Mouse (Mus musculus) embryonic facial prominence, embryonic 15.5 days (tissue): Measurements from ENCODE around the gene Pacsin1. TPM values are rescaled to one million over a fixed set of nuclear protein-coding genes. Genes with fewer than 3 reads are reported as not detected.

Experiments
- ATAC-seq: fragments of 200-750 bp; cut with Nextera tagmentation; 2 replicates; pipeline ENCODE4 v1.8.0; 2017; ENCODE audit warnings: low read depth, moderate TSS enrichment; ENCODE audit not compliant: insufficient number of reproducible peaks, low FRiP score, low TSS enrichment
- H3K27ac ChIP-seq: fragments of 300-500 bp; sonication (generic); replicated peaks from 2 replicates; pipeline ENCODE4 v1.5.1; 2015; ENCODE audit warnings: mild to moderate bottlenecking, inconsistent platforms
- H3K27me3 ChIP-seq: fragments of 300-500 bp; sonication (generic); 2 replicates; pipeline ENCODE4 v1.6.1; 2015; ENCODE audit warnings: inconsistent platforms
- H3K36me3 ChIP-seq: fragments of 300-500 bp; sonication (generic); 2 replicates; pipeline ENCODE4 v1.6.1; 2015; ENCODE audit warnings: mild to moderate bottlenecking, inconsistent platforms
- H3K4me1 ChIP-seq: fragments of 300-500 bp; sonication (generic); 2 replicates; pipeline ENCODE4 v1.6.1; 2015; ENCODE audit warnings: inconsistent platforms
- H3K4me2 ChIP-seq: fragments of 300-500 bp; sonication (generic); replicated peaks from 2 replicates; pipeline ENCODE4 v1.6.1; 2015; ENCODE audit warnings: mild to moderate bottlenecking, inconsistent platforms
- H3K4me3 ChIP-seq: fragments of 300-500 bp; sonication (generic); replicated peaks from 2 replicates; pipeline ENCODE4 v1.5.1; 2015; ENCODE audit warnings: mild to moderate bottlenecking, inconsistent platforms
- H3K9ac ChIP-seq: fragments of 300-500 bp; sonication (generic); 2 replicates; pipeline ENCODE4 v1.6.1; 2015; ENCODE audit warnings: inconsistent platforms
- H3K9me3 ChIP-seq: fragments of 300-500 bp; sonication (generic); replicated peaks from 2 replicates; pipeline ENCODE4 v1.6.1; 2016; ENCODE audit warnings: inconsistent platforms
- WGBS: fragments of 180-500 bp; shearing (Covaris S2); methylation state at CpG from one replicate; pipeline ENCODE4 v1.1.7; 2015; 5-methylcytosine and 5-hydroxymethylcytosine counted together
- polyA plus RNA-seq: library from polyadenylated mRNA; unstranded; fragments of >200 nt; fragmentation: Nextera tagmentation; extraction: Ambion mirVana; gene quantifications from 2 replicates; pipeline ENCODE4 v1.2.1, GENCODE M21; 2015

Pacsin1 gene
- polyA plus RNA-seq, 1 experiment from 2014 or later = 5.2 TPM

DNA sequence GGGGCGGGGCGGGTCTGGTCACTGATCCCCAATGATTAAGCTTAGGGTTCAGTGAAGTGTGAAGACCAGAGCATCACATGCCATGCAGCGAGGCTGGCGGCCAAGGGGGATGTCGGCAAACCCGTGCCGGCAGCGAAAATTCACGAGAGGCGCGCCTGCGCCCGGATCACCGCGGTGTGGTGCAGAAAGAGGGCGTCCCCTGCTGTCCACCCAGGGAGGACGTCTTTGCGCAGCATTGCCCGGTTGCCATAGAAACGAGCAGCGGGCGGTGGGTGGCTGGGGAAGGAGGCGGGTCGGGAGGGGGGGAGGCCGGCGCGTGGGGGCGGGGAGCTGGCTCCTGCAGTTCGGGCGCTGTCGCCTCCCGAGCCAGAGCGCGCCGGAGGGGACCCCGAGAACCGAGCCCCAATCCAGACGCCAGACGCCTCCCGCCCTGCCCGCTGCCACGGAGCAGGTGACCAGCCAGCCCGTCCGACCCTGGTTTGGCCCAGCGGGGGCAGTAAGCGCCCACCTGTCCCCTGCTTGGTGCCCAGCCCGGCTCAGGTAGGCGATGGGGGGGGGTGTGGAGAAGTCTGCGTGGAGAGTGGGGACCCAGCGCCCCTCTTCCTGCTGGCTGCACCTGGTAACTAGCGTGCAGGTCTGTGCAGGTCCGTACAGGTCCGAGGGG lies 29.7 kb downstream of the Pacsin1 start:
- Histone ChIP-seq H3K27me3 (peaks cover 27% of the 10 kb centered on the region), H3K4me2 (peak overlapping the region; percentile 98), H3K27ac (no peak overlapping the region), H3K9ac (peak overlapping the region; percentile 31), H3K4me1 (peaks cover 24% of the 10 kb centered on the region), H3K4me3 (peak overlapping the region; percentile 48), H3K36me3 (no peaks in the 10 kb centered on the region), H3K9me3 (no peaks in the 10 kb centered on the region)
- no peak for ATAC-seq
- WGBS = 1% methylated on average over 52 of the region's 53 CpGs

DNA sequence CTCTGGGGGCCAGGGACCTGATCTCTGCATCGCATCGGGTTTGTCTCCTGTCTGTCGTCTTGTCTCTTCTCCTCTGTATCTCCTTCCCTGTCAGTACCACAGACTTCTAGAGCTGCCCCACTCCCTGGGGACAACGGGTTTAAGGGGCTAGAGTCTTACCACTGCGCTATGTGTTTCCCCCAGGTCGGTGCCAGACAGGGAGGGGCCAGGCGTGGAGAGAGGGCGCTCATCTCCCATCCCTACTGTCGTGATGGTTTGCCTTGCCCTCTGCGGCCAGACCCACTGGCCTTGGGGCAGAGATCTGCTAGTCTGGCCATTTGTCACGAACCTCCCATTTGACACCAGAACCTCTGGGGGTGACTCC lies 30.2 kb downstream of the Pacsin1 start:
- WGBS = 3% methylated on average over 11 of the region's 11 CpGs
- peak overlapping the region; percentile 31; the same call in 1 of the 2 replicates for H3K9ac ChIP-seq
- no peak for ATAC-seq

GRCm38 (mm10) chr17:27686395-27686794 lies 31.1 kb downstream of the Pacsin1 start:
- no peak overlapping the region for H3K27ac ChIP-seq
- no peaks in the 10 kb centered on the region for H3K9me3 ChIP-seq
- H3K4me1 ChIP-seq = peaks cover 21% of the 10 kb centered on the region
- H3K4me3 ChIP-seq = no peak overlapping the region
- H3K27me3 ChIP-seq = peaks cover 27% of the 10 kb centered on the region
- 44% methylated on average over 5 of the region's 5 CpGs for WGBS
- no peak overlapping the region for H3K4me2 ChIP-seq
- no peak for ATAC-seq
- no peak overlapping the region for H3K9ac ChIP-seq
- H3K36me3 ChIP-seq = no peaks in the 10 kb centered on the region

More for the DNA sequence above, 30.2 kb downstream of the Pacsin1 start:
- peaks cover 21% of the 10 kb centered on the region for H3K4me1 ChIP-seq
- no peak overlapping the region for H3K27ac ChIP-seq
- H3K9me3 ChIP-seq = no peaks in the 10 kb centered on the region
- H3K4me2 ChIP-seq = peak overlapping the region; percentile 98
- H3K27me3 ChIP-seq = peaks cover 27% of the 10 kb centered on the region
- peak overlapping the region; percentile 48 for H3K4me3 ChIP-seq
- no peaks in the 10 kb centered on the region for H3K36me3 ChIP-seq

DNA sequence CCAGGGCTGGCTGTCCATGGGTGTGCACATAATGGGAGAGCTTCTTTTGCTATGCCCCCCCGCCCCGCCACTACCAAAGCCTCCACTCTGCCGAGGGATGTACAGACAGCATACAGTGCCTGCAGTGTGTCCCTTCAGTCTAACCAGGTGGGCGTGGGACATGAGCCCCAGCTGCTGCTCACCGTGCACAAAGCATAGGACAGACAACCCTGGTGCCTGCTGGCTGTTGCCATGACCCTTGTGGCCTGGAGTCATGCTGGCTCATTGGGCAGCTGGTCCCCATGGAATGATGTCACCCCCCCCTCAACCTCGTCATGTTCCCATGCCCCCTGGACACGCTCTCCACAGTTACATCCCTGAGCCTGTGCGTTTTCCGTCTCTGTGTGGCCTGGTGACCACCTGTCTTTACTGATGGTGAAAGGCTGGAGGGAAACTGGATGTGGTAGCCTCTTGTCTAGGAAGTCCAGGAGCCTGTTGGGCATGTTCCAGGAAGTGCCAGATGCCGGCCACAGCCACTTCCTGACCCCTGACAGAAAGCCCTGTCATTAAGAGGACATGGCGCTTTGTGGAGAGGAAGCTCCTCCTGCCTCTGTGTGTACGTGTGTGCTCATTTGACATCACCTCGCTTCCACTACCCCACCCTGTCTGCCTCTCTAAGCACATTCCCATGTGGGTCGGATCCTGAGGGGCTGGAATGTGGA lies 35.8 kb downstream of the Pacsin1 start:
- ATAC-seq = no peak
- H3K4me3 ChIP-seq = no peak overlapping the region
- H3K9ac ChIP-seq = no peak overlapping the region
- peaks cover 7% of the 10 kb centered on the region; the same call in 1 of the 2 replicates for H3K4me1 ChIP-seq
- no peak overlapping the region for H3K27ac ChIP-seq
- peaks cover 19% of the 10 kb centered on the region; the same call in 1 of the 2 replicates for H3K27me3 ChIP-seq
- no peak overlapping the region for H3K4me2 ChIP-seq
- no peaks in the 10 kb centered on the region for H3K9me3 ChIP-seq
- H3K36me3 ChIP-seq = no peaks in the 10 kb centered on the region
- 57% methylated on average over 14 of the region's 14 CpGs for WGBS

DNA sequence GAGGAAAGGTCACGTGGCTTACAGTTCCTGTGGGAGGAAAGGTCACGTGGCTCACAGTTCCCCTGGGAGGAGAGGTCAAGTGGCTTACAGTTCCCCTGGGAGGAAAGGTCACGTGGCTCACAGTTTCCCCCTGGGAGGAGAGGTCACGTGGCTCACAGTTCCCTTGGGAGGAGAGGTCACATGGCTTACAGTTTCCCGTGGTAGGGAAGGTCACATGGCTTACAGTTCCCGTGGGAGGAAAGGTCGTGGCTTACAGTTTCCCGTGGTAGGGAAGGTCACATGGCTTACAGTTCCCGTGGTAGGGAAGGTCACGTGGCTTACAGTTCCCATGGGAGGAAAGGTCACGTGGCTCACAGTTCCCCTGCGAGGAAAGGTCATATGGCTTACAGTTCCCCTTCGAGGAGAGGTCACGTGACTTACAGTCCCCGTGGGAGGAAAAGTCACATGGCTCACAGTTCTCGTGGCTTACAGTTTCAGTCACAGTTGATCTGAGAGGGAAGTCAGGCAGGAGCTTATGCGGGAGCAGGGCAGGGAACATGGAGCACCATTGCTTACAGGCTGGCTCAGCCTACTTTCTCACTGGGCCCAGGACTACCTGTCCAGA lies 44.4 kb downstream of the Pacsin1 start:
- ATAC-seq = no peak
- Histone ChIP-seq H3K4me1 (peaks cover 14% of the 10 kb centered on the region), H3K9ac (no peak overlapping the region), H3K27me3 (no peaks in the 10 kb centered on the region), H3K4me2 (no peak overlapping the region), H3K27ac (no peak overlapping the region), H3K4me3 (no peak overlapping the region), H3K36me3 (no peaks in the 10 kb centered on the region), H3K9me3 (no peaks in the 10 kb centered on the region)
- 82% methylated on average over 17 of the region's 17 CpGs for WGBS

- H3K27ac ChIP-seq = no peak overlapping the region
- H3K9me3 ChIP-seq = no peaks in the 10 kb centered on the region
- no peaks in the 10 kb centered on the region for H3K36me3 ChIP-seq
- H3K4me2 ChIP-seq = no peak overlapping the region
- no peak overlapping the region for H3K9ac ChIP-seq
- peaks cover 14% of the 10 kb centered on the region for H3K4me1 ChIP-seq
- peak; percentile 52; the same call in 1 of the 2 replicates for ATAC-seq
- WGBS = 58% methylated on average over 2 of the region's 2 CpGs
- H3K4me3 ChIP-seq = no peak overlapping the region
- H3K27me3 ChIP-seq = no peaks in the 10 kb centered on the region
Measured at GRCm38 (mm10) chr17:27700812-27701211, 45.5 kb downstream of the Pacsin1 start.

GRCm38 (mm10) chr17:27701856-27702255 lies 46.5 kb downstream of the Pacsin1 start:
- Histone ChIP-seq H3K4me1 (peaks cover 14% of the 10 kb centered on the region), H3K4me3 (no peak overlapping the region), H3K4me2 (no peak overlapping the region), H3K27me3 (no peaks in the 10 kb centered on the region), H3K9me3 (no peaks in the 10 kb centered on the region), H3K27ac (0 out of 2 replicates have a peak overlapping the region, but pooled peaks have one; percentile 11), H3K9ac (no peak overlapping the region), H3K36me3 (no peaks in the 10 kb centered on the region)
- no peak for ATAC-seq
- WGBS = 63% methylated on average over 6 of the region's 6 CpGs

GRCm38 (mm10) chr17:27702518-27702917 lies 47.2 kb downstream of the Pacsin1 start:
- ATAC-seq = no peak
- under 1% methylated on average over 32 of the region's 34 CpGs for WGBS
- Histone ChIP-seq H3K9ac (no peak overlapping the region), H3K27ac (no peak overlapping the region), H3K36me3 (no peaks in the 10 kb centered on the region), H3K9me3 (no peaks in the 10 kb centered on the region), H3K27me3 (no peaks in the 10 kb centered on the region), H3K4me2 (peak overlapping the region; percentile 67), H3K4me1 (peaks cover 14% of the 10 kb centered on the region), H3K4me3 (peak overlapping the region; percentile 37)

DNA sequence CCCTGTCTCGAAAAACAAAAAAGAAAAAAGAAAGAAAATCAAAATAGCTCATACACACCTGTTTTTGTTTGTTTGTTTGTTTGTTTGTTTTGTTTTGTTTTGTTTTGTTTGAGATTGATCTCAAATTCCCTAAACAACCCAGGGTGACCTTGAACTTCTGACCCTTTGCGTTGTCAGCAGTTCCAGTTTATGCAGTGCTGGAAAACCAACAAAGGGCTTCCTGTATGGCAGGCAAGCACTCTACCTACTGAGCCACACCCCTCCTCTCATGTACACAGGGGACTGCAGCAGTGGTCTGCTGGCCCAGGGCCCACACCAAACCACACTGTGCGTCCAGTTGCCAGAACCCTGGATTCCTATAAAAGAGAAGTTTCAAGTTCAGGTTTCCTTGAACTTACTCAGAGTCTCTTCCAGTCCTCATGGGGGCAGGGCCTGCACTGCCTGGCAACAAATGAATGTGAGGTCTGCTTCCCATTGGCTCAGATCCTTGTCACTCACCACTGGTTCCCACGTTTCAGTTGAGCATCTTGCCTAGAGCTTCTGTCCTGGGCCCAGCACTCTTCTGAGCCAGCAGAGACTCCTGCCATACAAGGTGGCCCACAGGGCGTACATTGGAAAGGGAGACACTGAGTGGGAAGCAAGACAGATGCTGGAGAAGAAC lies 48.8 kb downstream of the Pacsin1 start:
- no peak overlapping the region for H3K4me3 ChIP-seq
- ATAC-seq = no peak
- H3K27me3 ChIP-seq = no peaks in the 10 kb centered on the region
- H3K36me3 ChIP-seq = no peaks in the 10 kb centered on the region
- no peak overlapping the region for H3K4me2 ChIP-seq
- no peaks in the 10 kb centered on the region for H3K9me3 ChIP-seq
- peaks cover 28% of the 10 kb centered on the region for H3K4me1 ChIP-seq
- no peak overlapping the region for H3K27ac ChIP-seq
- 60% methylated on average over 5 of the region's 5 CpGs for WGBS
- H3K9ac ChIP-seq = no peak overlapping the region

DNA sequence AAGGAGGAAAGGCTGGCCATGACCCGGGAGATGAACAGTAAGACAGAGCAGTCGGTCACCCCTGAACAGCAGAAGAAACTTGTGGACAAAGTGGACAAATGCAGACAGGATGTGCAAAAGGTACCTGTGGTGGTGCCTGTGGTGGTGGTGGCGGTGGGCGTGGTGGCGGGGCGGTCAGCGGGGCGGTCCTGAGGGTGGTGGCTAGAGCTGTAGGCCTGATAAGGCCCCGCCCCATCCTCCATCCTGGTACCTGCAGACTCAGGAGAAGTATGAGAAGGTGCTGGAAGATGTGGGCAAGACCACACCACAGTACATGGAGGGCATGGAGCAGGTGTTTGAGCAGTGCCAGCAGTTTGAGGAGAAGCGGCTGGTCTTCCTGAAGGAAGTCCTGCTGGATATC lies 50.4 kb downstream of the Pacsin1 start:
- ATAC-seq = no peak
- Histone ChIP-seq H3K4me2 (no peak overlapping the region), H3K4me3 (no peak overlapping the region), H3K9ac (no peak overlapping the region), H3K36me3 (no peaks in the 10 kb centered on the region), H3K27me3 (no peaks in the 10 kb centered on the region), H3K9me3 (no peaks in the 10 kb centered on the region), H3K4me1 (peaks cover 28% of the 10 kb centered on the region), H3K27ac (no peak overlapping the region)
- WGBS = 27% methylated on average over 10 of the region's 10 CpGs
